Mouse (Mus musculus) cerebellum, adult 2 months (tissue): ENCODE measurements around the gene Rad51b. TPM values are rescaled to one million over a fixed set of nuclear protein-coding genes. Genes with fewer than 3 reads are reported as not detected.

Experiments used
- DNase-seq, 2 experiments: peaks; one replicate each; pipeline ENCODE4 v3.0.0; 2021
- H3K27ac ChIP-seq: fragments of 200-500 bp; 2 replicates; pipeline ENCODE4 v1.5.1; 2012; ENCODE audit warnings: low read length, control low read depth, inconsistent platforms; ENCODE audit not compliant: insufficient read depth
- H3K27me3 ChIP-seq: fragments of 200-500 bp; 2 replicates; pipeline ENCODE4 v1.6.1; 2012; ENCODE audit warnings: inconsistent platforms, mild to moderate bottlenecking, low read length, moderate library complexity; ENCODE audit not compliant: control insufficient read depth, insufficient read depth
- H3K4me1 ChIP-seq: fragments of 200-500 bp; 2 replicates; pipeline ENCODE4 v1.6.1; 2011; ENCODE audit warnings: low read length; ENCODE audit not compliant: control insufficient read depth, insufficient read depth
- H3K4me3 ChIP-seq: fragments of 200-500 bp; replicated peaks from 2 replicates; pipeline ENCODE3; 2011; ENCODE audit warnings: mild to moderate bottlenecking, low read depth, low read length, control low read depth; ENCODE audit not compliant: insufficient read depth
- CTCF ChIP-seq: fragments of 200-500 bp; IDR thresholded peaks from 2 replicates; pipeline ENCODE4 v1.5.1; 2011; ENCODE audit warnings: low read depth, mild to moderate bottlenecking, control low read depth, low read length, moderate library complexity, borderline replicate concordance; ENCODE audit not compliant: insufficient read depth
- POLR2A ChIP-seq: fragments of 200-500 bp; IDR thresholded peaks from 2 replicates; pipeline ENCODE4 v1.6.1; 2011; ENCODE audit warnings: low read length, control low read depth, borderline replicate concordance; ENCODE audit not compliant: insufficient read depth
- WGBS: fragments of 180-500 bp; shearing (Covaris S2); methylation state at CpG from one replicate; pipeline ENCODE4 v1.1.7; 2018; 5-methylcytosine and 5-hydroxymethylcytosine counted together
- polyA plus RNA-seq: library from polyadenylated mRNA; depleted of rRNA; stranded (reverse); fragments of >200 nt; gene quantifications from 2 replicates; pipeline ENCODE4 v1.2.3, GENCODE M21; 2012

Gene Rad51b
- polyA plus RNA-seq, 1 experiment, result 0.23 TPM

DNA sequence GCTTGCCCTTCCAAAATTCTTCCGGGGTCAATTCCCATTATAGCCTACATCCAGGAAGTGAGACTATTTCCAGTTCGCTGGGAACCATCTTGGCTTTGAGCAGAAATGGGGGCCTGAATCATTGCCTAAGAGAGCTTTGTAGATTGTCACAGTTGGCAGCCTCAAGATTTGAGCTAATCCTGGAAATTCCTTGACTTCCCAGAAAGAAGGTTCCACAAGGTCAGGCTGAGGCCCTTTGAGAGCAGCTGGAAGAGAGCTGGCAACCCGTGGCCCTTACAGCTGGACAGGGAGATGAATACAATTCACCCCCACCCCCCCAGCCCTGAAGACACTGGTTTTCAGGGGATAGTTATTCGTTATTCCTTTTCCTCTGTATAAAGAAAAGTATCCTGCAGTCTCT, 451.8 kb downstream of the Rad51b start:
- no peak overlapping the region for H3K27ac ChIP-seq
- H3K27me3 ChIP-seq, result no peaks in the 10 kb centered on the region
- no peak for DNase-seq
- no peak overlapping the region for H3K4me3 ChIP-seq
- no peaks in the 10 kb centered on the region for H3K4me1 ChIP-seq
- TF ChIP-seq CTCF, result no peak
- no peak for TF ChIP-seq POLR2A
- 47% methylated on average over 4 of the region's 4 CpGs for WGBS

- Histone ChIP-seq H3K4me1 (no peaks in the 10 kb centered on the region), H3K4me3 (no peak overlapping the region), H3K27ac (no peak overlapping the region), H3K27me3 (no peaks in the 10 kb centered on the region)
- 61% methylated on average over 10 of the region's 10 CpGs for WGBS
- no peak for TF ChIP-seq POLR2A
- TF ChIP-seq CTCF, result no peak
- no peak for DNase-seq
Measured at GRCm38 (mm10) chr12:79750253-79751125, 453.4 kb downstream of the Rad51b start.

DNA sequence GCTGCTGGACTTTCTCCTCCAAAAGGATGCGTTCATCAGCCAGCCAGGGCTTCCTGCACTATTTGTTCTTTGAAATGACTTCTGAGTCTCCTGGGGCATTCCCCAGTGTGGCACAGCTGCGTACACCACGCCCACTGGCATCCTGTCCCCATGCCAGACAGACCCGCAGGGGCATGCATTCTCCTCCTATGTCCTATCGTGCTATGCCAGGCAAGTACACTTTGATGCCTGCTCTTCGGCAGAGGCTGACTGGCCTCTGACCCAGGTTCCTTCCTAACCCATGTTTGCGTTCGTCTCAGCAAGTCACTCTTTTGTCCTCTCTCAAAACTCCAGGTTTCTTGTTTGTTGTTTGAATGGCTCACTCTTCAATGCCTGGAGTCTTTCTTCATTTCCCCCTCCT, 454.7 kb downstream of the Rad51b start:
- DNase-seq, result no peak
- Histone ChIP-seq H3K4me3 (no peak overlapping the region), H3K27ac (no peak overlapping the region)

DNA sequence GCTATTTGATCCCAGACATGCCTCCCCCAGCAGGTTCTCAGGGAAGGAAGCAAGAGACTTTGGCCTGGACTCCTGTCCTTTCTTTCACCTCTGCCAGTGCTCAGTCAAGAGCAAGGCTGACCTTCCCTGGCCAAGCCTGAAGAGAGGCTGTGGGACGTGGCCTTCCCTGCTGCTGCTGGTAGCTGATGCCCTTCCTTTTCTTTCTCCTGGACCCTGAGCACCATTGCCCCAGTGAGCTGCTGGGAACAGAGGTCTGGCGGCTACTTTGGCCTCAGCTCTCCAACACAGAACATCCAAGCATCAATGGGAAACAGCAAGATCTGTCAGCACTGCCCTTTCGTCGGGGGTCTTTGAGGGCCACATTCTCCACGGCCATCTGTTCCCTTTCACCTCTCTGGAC, 455.1 kb downstream of the Rad51b start:
- Histone ChIP-seq H3K4me1 (no peaks in the 10 kb centered on the region), H3K4me3 (no peak overlapping the region), H3K27ac (no peak overlapping the region), H3K27me3 (no peaks in the 10 kb centered on the region; the same call in 1 of the 2 replicates)
- DNase-seq, result no peak
- no peak for TF ChIP-seq CTCF
- no peak for TF ChIP-seq POLR2A
- WGBS, result 36% methylated on average over 5 of the region's 5 CpGs

More for the DNA sequence above, 454.7 kb downstream of the Rad51b start:
- Histone ChIP-seq H3K27me3 (no peaks in the 10 kb centered on the region), H3K4me1 (no peaks in the 10 kb centered on the region)
- WGBS, result 20% methylated on average over 8 of the region's 8 CpGs
- no peak for TF ChIP-seq POLR2A
- no peak for TF ChIP-seq CTCF

DNA sequence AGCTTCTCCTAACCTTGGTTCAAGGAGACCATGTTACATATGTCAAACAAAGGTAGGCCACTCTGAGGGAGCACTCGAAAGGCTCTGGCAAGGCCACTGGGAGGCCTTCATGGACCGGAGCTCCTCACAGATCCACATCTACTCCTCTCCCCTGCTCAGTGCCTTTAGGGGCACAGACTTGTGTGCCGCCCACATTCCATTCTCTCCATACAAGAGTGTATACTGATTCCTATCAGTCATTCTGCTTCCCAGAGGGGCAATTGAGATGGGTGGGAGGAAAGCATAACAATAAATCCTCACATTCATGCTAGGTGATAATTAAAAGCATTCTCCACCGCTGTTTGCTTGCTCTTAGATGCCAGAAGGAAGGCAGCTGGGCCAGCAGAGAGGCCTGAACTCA, 458.5 kb downstream of the Rad51b start:
- H3K27me3 ChIP-seq, result no peaks in the 10 kb centered on the region; the same call in 1 of the 2 replicates
- H3K4me1 ChIP-seq, result no peaks in the 10 kb centered on the region
- TF ChIP-seq CTCF (no peak), POLR2A (no peak)
- DNase-seq, result no peak
- no peak overlapping the region for H3K4me3 ChIP-seq
- 87% methylated on average over 4 of the region's 4 CpGs for WGBS
- no peak overlapping the region for H3K27ac ChIP-seq

- Histone ChIP-seq H3K27me3 (no peaks in the 10 kb centered on the region; the same call in 1 of the 2 replicates), H3K4me1 (no peaks in the 10 kb centered on the region), H3K4me3 (no peak overlapping the region), H3K27ac (no peak overlapping the region)
- DNase-seq, result no peak
- 91% methylated on average over 5 of the region's 5 CpGs for WGBS
- TF ChIP-seq POLR2A, result no peak
- TF ChIP-seq CTCF, result no peak
Measured at GRCm38 (mm10) chr12:79756352-79756751, 459.3 kb downstream of the Rad51b start.

DNA sequence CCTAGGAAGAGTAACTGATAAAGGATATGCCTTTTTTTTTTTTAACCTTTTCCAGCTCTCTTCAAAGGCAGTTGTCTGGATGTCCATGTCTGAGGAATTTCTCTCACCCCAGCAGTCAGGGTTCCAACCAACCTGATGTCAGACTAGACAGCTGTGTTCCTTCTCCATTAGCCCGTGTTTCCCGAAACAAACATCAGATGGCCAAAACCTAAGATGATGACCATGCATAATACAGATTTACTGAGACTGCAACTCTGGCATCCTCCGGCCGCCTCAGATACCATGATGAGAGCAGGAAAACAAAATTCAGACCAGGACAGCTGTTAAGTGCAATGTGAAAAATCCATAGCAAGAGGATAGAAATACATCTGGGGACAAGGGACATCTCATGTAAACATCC, 460.7 kb downstream of the Rad51b start:
- no peak for DNase-seq
- Histone ChIP-seq H3K27me3 (no peaks in the 10 kb centered on the region; the same call in 1 of the 2 replicates), H3K4me1 (no peaks in the 10 kb centered on the region), H3K4me3 (no peak overlapping the region), H3K27ac (no peak overlapping the region)
- WGBS, result 77% methylated on average over 4 of the region's 4 CpGs
- TF ChIP-seq CTCF, result no peak
- no peak for TF ChIP-seq POLR2A

DNA sequence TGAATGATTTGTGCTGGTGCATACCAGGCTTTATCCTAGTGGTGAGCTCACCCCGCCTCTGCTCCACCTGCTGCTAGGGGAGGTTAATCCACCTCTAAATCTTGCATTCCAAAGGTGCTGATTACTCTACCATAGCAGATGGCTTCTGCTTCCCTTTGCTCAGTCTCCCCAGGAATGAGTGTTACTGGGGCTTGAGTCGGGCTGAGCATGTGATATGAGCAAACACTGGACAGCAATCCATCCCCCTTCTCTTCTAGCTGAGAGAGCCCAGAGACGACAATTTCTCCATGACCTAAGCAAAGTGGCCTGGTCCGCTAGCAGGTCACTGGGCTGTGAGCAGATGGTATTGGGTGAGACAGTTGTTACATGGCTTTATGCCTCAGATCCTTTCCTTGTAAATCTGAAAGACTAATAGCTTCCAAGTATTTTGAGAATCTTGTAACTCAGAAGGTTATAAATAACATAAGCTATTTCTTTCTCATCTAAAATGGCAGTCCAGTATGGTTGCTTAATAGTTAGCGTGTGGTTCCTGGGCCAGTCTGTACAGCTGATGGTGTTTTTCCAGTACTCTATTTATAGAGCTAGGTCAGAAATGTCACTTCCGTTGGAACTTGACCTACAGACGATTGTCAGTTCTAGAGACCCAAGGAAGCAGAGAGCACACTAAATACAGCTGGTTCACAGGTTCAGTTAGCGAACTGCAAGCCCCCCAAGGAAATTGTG, 462.3 kb downstream of the Rad51b start:
- TF ChIP-seq CTCF, result no peak
- TF ChIP-seq POLR2A, result no peak
- Histone ChIP-seq H3K27ac (no peak overlapping the region), H3K27me3 (no peaks in the 10 kb centered on the region; the same call in 1 of the 2 replicates), H3K4me3 (no peak overlapping the region), H3K4me1 (no peaks in the 10 kb centered on the region)
- DNase-seq, result no peak
- 80% methylated on average over 8 of the region's 8 CpGs for WGBS
